Mouse (Mus musculus): ENCODE measurements around the gene Sms.

Gene Sms

GRCm38 (mm10) chrX:157447431-157447830, 44.7 kb downstream of the Sms start:
- DNase-seq, result no peak

- no peak for DNase-seq
These were observed 57.3 kb downstream of the Sms start for GRCm38 (mm10) chrX:157434768-157435167.

- DNase-seq, result no peak
These were observed 72.6 kb downstream of the Sms start for GRCm38 (mm10) chrX:157419451-157419850.

GRCm38 (mm10) chrX:157415212-157415611, 76.9 kb downstream of the Sms start, which contains the start of gene Phex:
Phex (minus strand) TSS chrX:157415312.
- DNase-seq, result no peak

GRCm38 (mm10) chrX:157404919-157405318, 87.2 kb downstream of the Sms start:
- no peak for DNase-seq

All from spleen, adult 18-20 months (tissue).